Mouse (Mus musculus): ENCODE results near the gene Mrpl53.

Gene Mrpl53

DNA sequence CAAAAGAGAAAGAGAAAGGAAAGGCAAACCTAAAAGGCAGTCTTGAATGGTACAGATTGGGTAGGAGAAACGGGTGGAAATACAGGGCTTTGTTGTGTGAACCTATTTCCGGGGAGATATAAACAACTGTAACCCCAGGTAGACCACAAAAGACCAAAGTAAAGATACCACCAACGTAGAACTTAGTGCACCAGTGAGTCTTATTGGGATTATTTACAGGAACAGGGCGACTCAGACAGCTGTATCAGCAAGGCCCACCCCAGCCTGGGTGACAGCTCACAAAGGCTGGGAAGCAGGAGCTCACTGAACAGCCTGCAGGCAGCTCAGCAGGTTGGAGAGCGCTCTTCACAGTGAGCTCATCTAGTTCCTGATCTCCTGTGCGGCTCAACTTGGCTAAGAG lies 12.9 kb upstream of the Mrpl53 start:
- DNase-seq (ENCODE audit: low spot score) = no peak

DNA sequence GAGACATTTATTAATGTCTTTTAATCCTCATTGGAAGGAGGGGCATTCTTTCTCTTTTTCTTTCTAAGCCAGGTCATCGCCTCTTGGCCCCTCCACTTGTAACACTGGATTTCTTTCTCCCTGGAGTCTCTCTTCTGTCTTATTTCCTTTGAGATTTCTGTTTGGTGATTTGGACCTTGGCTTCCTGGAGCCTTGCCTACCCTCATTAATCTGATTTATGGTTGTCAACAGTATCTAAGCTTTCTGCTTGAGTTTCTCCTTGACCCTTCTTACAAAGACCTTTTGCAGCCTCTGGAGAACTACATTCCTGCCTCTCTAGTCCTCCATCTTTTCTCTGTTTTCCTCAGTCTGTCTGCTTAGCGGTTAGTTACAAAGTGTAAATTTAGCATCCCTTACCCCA lies 10.4 kb upstream of the Mrpl53 start:
- no peak for DNase-seq (ENCODE audit: low spot score)

DNA sequence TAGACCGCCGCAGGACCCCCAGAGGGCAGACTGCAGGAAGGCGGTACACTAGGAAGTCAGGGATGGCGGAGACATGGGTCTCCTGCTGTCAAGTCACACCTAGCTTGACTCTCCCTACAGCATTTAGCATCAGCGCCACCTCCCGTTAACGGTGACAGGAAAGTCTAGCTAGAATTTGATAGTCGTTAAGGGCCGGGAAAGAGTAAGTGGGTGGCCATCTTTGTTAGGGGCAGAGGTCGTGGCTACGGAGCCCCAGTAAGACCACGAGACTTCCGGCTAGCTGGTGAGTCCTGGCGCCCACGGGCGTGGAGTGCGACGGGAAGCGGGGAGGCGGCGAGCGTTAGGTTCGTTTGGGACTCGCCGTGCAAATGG lies 7.5 kb upstream of the Mrpl53 start, which contains the start of the genes Ccdc142 and Gm42688:
Gene Ccdc142 (plus strand): TSS at position 286 of the 372 bp plus-strand sequence.
Gene Gm42688 (plus strand): TSS at position 302 of the 372 bp plus-strand sequence.
- DNase-seq (ENCODE audit: low spot score) = peak; percentile 77

DNA sequence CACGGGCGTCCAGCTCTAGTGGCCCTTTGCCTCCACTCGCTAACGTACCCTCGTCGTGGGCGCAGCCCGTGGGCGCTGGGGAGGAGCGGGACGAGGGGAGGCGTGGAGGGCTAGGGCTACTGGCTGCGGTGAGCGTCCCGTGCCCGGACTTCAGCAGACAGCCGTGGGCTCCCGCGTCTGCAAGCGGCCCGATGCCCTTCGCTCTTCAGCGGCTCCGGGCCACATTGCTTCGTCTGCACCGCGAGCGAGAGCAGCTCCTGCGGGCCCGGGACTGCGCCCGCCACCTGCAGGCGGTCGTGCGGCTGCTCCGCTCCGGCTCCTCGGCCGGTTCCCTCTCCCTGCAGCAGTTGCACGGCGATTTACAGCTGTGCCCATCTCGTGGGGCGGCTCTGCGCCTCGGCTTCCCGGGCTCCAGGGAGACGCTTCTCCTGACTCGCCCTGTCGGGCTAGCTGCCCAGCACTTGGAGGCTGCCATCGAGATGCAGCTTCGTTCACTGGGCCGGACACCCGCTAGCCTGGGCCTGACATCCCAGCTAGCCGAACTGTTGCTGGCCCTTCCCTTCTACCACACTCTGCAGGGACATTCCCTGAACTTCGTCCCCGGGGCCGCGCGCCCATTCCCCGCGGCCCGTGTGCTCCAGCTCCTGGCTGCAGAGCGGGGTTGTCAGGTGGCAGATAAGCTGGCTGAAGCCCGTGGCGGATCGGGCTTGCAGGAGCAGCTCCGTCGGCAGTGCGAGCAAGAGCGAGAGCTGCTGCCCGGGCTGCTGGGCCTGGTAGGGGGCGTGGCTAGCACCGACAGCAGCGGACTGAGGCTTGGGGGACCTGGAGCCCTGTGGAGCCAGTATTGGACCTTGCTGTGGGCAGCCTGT lies 6.9 kb upstream of the Mrpl53 start:
- DNase-seq (ENCODE audit: low spot score) = peak; percentile 58

DNA sequence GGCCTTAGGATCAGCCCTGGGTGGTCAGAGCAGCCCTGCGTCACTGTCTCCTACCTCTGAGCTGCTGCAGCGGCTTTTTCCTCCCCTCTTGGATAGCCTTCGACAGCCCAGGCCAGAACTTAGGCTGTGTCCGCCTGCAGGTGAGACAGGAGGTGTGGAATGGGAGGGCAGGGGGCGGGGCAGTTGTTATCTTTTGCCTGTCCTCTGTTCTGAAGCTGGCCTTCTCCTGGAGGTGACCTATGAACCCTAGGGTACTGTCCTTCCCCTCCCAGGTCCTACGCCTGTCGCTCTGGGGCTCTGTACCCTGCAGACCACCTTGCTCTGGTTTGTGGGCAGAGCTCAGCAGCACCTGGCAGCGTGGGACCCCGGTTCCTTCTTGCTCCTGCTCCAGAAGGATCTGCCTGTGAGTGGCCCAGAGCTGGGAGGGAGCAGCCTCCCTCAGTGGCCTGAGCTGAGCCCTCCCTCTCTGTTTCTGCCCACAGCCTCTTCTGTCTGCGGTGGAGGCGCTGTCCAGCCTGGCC lies 5.7 kb upstream of the Mrpl53 start:
- DNase-seq (ENCODE audit: low spot score) = no peak

DNA sequence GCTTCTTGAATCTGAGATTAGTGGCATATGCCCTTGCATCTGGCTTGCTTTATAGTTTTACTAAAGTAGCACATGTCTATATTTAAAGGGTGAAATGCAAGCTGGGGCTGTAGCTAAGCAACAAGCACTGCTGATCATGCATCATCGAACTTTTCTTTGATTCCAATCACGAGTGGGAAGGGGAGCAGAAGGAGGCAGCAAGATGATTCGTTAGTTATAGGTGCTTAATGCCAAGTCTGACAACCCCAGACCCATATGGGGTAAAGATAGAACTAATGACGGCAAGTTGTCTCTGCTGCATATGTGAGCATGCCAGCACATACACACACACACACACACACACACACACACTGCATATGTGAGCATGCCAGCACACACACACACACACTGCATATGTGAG lies 4.7 kb upstream of the Mrpl53 start:
- no peak for DNase-seq (ENCODE audit: low spot score)

DNA sequence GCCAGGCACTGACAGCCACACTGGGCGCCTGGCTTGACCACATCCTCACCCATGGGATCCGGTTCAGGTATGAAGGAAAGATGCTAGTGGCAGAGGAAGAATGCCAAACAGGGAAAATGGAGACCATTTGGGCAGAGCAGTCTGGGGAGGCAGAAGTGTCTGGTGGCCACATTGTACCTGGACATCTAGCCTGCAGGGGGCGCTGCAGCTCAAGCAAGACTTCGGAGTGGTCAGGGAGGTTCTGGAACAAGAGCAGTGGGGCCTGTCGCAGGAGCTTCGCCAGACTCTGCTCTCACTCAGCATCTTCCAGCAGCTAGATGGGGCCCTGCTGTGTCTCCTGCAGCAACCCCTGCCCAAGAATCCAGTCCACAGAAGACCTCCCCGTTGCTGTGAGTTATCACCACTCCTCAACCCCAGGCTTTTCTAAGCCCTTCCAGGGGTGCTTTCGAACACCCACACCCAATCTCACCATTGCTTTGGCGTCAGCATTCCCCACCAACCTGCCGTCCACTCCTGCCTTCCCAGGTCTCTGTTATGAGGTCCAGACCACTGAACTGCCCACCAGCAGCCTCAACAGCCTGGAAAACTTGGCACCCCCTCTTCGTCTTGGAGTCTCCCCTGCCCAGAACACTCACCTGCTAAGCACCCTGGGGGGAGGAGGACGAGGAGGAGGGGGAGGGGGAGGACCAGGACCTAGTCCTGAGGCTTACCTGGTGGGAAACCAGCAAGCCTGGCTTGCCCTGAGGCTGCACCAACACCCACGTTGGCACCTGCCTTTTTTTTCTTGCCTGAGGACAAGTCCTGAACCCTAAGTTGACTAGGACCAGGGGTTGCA lies 1.1 kb upstream of the Mrpl53 start:
- peak; percentile 77 for DNase-seq (ENCODE audit: low spot score)

DNA sequence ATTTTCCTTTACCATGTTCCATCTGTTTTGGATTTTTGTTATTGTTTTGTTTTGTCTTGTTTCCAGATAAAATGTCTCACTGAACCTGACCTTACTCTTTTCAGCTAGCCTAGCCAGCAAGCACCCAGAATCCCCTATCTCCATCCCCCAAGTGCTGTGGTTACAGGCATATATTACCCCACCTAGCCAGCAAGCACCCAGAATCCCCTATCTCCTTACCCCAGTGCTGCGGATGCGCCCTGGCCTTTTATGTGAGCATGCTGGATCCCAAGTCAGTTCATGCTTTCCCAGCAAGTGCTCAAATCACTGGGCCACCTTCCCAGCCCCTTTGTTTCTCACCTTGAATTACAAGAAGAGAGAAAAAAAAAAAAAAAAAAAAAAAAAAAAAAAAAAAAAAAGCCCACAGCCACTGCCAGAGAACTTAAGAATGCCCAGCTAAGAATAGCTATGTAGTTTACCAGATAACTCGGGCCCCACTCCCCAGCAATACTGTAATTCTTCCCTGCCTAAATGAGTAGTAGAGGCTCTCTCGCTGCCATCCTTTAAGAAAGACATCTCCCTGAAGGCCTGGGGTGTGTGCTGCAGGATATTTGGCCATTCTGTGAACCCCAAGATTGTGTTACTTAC lies 2.8 kb downstream of the Mrpl53 start:
- DNase-seq (ENCODE audit: low spot score) = no peak

DNA sequence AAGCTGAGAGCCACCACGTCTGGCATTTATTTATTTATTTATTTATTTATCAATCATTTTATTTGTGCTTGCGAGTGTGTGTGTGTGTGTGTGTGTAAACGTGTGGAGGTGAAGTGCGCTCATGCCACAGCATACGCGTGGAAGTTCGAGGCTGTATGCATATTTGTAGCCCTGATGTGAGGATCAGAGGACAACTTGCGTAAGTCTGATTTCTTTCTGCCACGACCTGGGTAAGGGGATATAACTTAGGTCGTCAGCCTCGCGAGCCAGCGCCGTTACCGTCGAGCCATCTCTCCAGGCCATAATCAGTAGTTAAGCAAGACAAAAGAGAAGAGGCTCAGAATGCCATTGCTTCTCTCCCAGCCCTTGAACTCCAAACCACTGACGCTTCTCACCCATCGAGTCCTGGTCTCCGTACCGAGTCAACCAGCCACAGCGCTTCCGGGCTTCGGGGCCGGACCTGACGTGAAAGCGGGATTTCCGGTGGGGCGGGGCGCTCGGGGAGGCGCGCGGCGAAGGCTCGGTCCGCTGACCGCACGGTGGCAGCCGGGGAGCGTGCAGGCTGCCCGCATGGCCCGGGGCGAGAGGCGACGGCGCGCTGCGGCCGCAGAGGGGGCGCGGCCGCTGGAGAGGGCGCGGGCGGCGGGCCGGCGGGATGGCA lies 6.3 kb downstream of the Mrpl53 start, which contains the start of gene Mogs:
Gene Mogs (plus strand): TSS at position 486 of the 661 bp plus-strand sequence.
- peak; percentile 88 for DNase-seq (ENCODE audit: low spot score)

DNA sequence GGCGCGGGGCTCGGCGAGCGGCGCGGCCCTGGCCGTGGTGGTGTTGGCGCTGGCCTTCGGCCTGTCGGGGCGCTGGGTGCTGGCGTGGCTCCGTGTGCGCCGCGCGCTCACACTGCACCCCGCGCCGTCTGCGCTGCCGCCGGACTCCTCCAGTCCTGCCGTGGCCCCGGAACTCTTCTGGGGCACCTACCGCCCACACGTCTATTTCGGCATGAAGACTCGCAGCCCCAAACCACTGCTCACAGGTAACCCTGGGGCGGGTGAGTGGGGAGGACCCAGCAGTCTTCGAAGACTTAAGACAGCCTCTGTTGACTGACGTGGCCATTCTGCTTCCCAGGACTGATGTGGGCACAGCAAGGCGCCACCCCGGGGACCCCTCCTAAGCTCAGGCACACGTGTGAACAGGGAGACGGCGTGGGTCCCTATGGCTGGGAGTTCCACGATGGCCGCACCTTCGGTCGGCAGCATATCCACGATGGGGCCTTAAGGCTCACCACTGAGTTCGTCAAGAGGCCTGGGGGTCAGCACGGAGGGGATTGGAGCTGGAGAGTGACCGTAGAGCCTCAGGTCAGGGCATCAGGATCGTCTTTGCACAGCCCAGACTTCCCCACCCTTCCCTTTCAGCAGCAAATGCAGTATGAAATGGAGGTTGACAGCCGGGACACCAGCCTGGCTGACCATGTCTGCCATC lies 7.0 kb downstream of the Mrpl53 start:
- no peak for DNase-seq (ENCODE audit: low spot score)

DNA sequence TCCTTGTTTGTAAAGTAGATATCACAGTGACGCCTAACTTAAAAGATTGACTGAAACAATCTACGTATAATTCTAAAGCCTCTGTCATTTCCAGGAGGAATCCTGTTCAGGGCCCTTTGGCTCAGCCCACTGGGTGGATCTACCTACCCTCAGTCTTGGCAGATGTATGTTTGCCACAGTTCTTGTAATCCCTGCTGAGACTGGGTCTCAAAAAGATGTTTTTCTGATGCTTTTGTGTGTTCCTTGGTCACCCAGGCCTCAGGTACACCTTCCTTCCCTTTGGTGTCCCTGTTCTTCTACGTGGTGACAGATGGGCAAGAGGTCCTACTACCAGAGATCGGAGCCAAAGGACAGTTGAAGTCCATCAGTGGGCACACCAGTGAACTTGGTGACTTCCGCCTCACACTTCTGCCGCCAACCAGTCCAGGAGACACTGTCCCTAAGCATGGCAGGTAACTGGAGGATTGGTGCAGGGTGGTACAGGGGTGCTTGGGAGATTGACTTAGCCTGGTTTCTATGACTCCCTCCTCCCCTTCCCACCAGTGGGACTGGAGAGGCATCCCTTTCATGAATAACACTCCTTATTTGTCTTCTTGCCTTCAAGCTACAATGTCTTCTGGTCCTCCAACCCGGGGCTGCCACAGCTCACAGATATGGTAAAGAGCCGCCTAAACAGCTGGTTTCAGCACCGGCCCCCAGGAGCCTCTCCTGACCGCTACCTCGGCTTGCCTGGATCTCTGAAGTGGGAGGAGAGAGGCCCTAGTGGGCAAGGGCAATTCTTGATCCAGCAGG lies 7.7 kb downstream of the Mrpl53 start:
- no peak for DNase-seq (ENCODE audit: low spot score)

DNA sequence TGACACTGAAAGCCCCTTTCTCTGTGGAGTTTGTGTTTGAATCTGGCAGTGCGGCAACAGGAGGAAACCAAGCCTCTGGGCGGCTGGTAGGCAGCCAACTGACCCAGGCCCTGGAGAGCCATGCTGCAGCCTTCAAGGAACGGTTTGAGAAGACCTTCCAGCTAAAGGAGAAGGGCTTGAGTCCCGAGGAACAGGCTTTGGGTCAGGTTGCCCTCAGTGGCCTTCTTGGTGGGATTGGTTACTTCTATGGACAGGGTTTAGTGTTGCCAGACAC lies 8.3 kb downstream of the Mrpl53 start:
- DNase-seq (ENCODE audit: low spot score) = no peak

DNA sequence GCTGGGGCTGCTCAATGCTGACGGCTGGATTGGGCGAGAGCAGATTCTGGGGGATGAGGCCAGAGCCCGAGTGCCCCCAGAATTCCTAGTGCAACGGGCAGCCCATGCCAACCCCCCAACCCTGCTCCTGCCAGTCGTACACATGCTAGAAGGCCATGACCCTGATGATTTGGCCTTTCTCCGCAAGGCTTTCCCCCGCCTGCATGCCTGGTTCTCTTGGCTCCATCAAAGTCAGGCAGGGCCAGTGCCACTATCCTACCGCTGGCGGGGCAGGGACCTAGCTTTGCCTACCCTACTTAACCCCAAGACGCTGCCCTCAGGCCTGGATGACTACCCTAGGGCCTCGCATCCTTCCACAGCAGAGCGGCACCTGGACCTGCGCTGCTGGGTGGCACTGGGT lies 8.8 kb downstream of the Mrpl53 start:
- no peak for DNase-seq (ENCODE audit: low spot score)

DNA sequence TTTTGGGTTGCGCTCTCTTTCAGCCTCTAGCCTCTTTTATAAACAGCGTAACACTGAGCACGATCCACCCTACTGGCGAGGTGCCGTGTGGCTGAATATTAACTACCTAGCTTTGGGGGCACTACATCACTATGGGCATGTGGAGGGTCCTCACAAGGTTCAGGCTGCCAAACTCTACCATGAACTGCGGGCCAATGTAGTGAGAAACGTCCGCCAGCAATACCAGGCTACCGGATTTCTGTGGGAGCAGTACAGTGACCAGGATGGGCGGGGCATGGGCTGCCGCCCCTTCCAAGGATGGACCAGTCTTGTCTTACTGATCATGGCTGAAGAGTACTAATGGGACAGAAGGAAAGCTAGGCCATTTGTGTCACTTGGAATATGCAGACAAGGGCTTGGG lies 9.5 kb downstream of the Mrpl53 start:
- DNase-seq (ENCODE audit: low spot score) = no peak

DNA sequence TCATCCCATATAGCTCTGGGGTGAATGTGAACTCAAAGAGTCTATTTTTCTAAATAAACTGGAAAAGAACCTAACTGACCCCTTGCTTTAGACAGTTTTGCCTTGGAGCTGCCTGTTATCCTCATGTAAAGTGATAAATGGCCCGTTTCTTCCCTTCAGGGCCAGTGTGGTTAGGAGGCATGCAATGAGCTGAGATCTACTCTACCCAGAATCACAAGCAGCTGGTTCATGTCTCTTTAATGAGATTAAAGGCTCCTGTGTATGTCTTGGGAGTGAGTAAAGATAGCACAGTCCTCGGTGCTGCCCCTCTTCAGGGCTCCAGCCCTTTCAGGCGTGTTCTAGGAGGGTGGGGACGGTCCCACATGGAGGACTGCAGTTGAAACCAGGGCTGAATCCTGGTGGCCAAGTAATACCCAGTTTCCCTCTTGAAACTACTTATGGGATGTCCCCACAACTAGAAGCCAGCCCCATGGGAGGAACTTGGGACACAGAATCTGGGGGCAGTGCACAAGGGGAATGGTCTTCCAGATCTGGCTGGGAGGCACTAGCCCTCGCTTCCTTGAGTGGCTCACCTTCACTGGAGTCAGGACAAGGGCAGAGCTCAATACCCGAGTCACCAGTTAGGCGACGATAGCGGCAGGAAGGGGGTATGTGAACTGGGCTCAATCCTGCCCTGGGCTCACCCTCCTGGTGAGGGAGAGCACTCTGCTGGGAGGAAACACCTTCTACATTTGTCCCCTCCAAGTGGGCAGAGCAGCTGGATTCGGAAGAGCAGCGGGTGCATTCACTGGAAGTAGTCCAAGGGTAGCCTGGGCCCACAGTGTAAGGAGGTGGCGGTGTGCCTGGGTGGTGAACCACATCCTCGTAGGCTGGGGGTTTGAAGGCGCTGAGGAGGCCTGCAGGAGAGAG lies 10.2 kb downstream of the Mrpl53 start:
- no peak for DNase-seq (ENCODE audit: low spot score)

DNA sequence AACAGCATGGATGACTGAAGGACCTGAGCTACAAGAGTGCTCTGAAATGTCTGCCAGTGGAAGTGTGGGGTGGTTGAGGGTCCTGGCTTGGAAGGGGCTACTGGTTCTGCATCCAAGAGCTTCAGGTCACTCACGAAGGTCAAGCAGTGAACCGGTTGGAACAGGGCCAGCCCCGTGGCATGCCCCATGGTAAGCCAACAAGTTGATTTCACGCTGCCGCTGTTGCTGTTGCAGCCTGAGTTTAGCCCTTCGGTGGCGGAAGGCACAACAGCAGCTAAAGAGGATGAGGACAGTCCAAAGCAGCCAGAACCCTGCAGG lies 10.9 kb downstream of the Mrpl53 start:
- DNase-seq (ENCODE audit: low spot score) = no peak

DNA sequence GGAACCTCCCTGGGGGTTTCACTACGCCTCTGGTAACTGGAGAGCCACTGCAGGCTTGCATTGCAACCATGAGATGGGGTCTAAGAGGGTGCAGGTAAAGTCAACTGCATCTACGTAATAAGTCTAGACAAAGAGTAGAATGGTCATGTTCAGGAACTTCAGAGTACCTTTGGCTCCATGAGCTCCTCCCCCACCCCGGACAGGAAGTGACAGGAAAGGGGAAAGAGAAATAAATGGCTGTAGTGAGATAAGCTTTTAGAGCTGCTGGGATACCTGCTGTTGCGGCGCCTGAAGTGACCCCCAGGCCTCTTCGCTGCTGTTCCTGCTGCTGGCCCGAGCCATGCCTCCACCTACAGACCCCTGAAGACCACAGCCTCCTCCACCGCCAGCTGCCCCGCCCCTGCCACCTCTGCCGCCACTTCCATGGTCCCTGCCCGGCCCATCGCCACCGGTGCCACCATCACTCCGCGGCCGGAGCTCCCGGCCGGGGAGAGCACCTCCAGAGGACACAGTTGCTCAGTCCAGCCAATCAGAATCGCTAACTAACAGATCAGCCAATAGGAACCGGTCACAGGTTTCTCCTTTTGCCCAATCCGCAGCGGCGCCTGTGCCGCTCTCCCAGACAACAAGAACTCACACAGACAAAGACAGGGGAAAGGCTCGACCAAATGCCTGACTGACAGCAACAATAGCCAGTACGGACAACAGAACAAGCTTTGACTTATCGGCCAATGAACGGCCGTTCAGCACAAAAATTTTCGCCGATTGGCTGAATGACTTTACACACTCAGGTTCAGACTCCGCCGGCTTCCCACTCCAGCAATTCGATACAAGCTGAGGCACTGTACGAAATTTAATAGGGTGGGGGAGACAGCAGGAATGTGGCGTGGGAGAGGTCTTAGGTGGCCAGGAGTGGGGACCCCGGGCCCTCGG lies 12.4 kb downstream of the Mrpl53 start, which contains the start of gene Wbp1:
Gene Wbp1 (minus strand): TSS at position 630 of the 933 bp plus-strand sequence.
- peak; percentile 88 for DNase-seq (ENCODE audit: low spot score)

Measured in spleen, adult 12 weeks (tissue).